Mouse (Mus musculus): ENCODE measurements around the gene Gba. TPM values are rescaled to one million over a fixed set of nuclear protein-coding genes. Genes with fewer than 3 reads are reported as not detected.
"Not testable (repeated sequence)": the region's sequence is repeated elsewhere in the genome, so short reads cannot be mapped to it uniquely, and the experiment has no call there.

Gba gene
- polyA plus RNA-seq, 1 experiment from 2014 or later, result 33.2 TPM

DNA sequence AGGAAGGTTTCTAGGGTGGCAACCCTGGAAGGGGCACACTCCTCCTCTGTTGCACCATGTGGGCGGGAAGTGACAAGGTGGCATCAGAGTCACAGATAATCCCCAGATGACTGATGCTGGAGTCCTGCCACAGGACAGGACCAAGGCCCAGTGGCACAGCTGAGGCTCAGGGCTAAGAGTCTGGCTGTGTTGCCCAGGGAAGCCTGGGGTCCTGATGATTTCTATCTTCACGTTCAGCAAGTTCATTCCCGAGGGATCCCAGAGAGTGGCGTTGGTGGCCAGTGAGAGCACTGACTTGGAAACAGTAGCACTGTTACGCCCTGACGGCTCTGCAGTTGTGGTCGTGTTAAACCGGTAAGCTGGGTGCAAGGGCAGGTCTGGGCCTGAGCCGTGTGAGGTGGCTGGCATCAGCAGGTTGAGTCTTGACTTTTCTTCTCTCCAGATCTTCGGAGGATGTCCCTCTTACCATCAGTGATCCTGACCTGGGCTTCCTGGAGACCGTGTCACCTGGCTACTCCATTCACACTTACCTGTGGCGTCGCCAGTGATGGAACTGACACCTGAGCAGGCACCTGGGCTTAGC, 5.4 kb downstream of the Gba start:
- H3K4me1 ChIP-seq (ENCODE audit: control insufficient read depth, insufficient read depth, low read length), result peaks cover 9% of the 10 kb centered on the region
- no peak overlapping the region for H3K27ac ChIP-seq (ENCODE audit: low read length)
- 85% methylated on average over 13 of the region's 13 CpGs for WGBS
- H3K4me2 ChIP-seq (ENCODE audit: low read depth, low read length), result no peak overlapping the region
- ATAC-seq (replicated peaks; ENCODE audit: extremely low read depth, insufficient read depth, low FRiP score), result no peak
- no peak overlapping the region for H3K9ac ChIP-seq (ENCODE audit: low read length)
- peaks cover 28% of the 10 kb centered on the region for H3K36me3 ChIP-seq (ENCODE audit: control insufficient read depth, insufficient read depth)
- H3K27me3 ChIP-seq (ENCODE audit: control insufficient read depth, insufficient read depth, low read length), result no peaks in the 10 kb centered on the region
- H3K4me3 ChIP-seq (ENCODE audit: low read length), result no peak overlapping the region
- no peaks in the 10 kb centered on the region for H3K9me3 ChIP-seq (replicated peaks; ENCODE audit: control insufficient read depth, low read length)

DNA sequence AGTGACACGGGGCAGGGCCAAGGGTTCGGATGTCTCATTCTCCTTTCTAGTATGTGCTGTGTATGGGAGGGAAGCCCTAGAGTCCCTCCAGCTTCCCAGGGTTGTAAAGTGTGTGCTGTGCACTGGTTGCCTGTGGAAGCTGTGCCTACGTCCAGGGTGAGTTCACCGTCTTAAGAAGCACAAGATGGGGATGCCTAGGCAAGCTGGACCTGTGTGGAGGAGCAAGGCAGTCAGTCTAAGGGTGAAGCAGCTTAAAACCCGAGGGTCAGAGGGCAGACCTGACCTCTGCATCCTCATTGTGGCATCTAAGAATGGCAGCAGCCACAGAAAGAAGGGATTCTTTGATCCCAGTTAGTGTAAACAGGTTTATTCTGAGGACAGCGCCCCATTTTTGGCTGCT, 6.0 kb downstream of the Gba start:
- H3K9me3 ChIP-seq (replicated peaks; ENCODE audit: control insufficient read depth, low read length), result no peaks in the 10 kb centered on the region
- H3K27me3 ChIP-seq (ENCODE audit: control insufficient read depth, insufficient read depth, low read length), result no peaks in the 10 kb centered on the region
- H3K9ac ChIP-seq (ENCODE audit: low read length), result no peak overlapping the region
- WGBS, result 80% methylated on average over 6 of the region's 6 CpGs
- H3K4me1 ChIP-seq (ENCODE audit: control insufficient read depth, insufficient read depth, low read length), result peaks cover 6% of the 10 kb centered on the region
- H3K27ac ChIP-seq (ENCODE audit: low read length), result no peak overlapping the region
- H3K4me3 ChIP-seq (ENCODE audit: low read length), result no peak overlapping the region
- no peak overlapping the region for H3K4me2 ChIP-seq (ENCODE audit: low read depth, low read length)
- H3K36me3 ChIP-seq (ENCODE audit: control insufficient read depth, insufficient read depth), result peaks cover 28% of the 10 kb centered on the region
- no peak for ATAC-seq (replicated peaks; ENCODE audit: extremely low read depth, insufficient read depth, low FRiP score)

DNA sequence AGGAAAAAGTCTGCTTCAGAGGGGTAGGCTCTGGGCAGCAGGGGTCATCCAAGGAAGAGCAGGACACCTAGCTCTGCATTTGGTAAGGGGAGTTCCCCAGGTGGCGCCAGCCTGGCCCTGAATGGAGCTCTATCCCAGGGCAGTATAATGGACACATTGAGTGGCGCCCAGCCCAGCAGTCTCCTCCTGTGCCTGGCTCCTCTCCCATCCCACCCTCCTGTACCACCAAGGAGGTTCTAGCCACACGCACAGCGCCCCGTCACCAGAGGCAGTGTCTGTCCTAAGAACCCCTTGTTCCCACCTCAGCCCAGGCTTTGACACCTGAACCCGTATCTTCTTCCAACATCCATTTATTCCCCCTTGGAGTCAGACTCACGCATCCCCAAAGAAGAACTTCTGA, 7.0 kb downstream of the Gba start:
- WGBS, result 94% methylated on average over 7 of the region's 7 CpGs
- H3K4me3 ChIP-seq (ENCODE audit: low read length), result no peak overlapping the region
- H3K9me3 ChIP-seq (replicated peaks; ENCODE audit: control insufficient read depth, low read length), result no peaks in the 10 kb centered on the region
- ATAC-seq (replicated peaks; ENCODE audit: extremely low read depth, insufficient read depth, low FRiP score), result no peak
- peaks cover 10% of the 10 kb centered on the region for H3K4me1 ChIP-seq (ENCODE audit: control insufficient read depth, insufficient read depth, low read length)
- no peaks in the 10 kb centered on the region for H3K27me3 ChIP-seq (ENCODE audit: control insufficient read depth, insufficient read depth, low read length)
- peaks cover 28% of the 10 kb centered on the region for H3K36me3 ChIP-seq (ENCODE audit: control insufficient read depth, insufficient read depth)
- H3K9ac ChIP-seq (ENCODE audit: low read length), result no peak overlapping the region
- H3K4me2 ChIP-seq (ENCODE audit: low read depth, low read length), result no peak overlapping the region
- H3K27ac ChIP-seq (ENCODE audit: low read length), result no peak overlapping the region

DNA sequence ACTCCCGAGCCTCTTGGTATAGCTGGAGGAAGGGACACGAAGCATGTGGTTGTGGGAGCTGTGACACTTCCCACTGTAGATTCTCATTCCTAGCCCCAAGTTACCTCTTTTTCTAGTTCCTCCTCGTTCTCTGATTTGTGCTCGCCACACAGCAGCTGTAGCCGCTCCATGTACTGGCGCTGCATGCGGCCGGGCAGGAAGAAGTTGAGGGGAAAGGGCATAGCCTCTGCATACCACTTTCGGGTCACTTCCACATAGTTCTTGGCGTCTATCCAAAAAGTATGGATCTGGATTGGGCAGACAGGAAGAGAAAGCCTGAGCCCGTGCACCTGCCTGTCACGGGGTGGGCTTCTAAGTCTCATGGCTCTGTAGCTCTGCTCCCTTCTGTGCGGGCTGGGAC, 7.4 kb downstream of the Gba start:
- Histone ChIP-seq H3K4me2 (ENCODE audit: low read depth, low read length) (no peak overlapping the region), H3K9ac (ENCODE audit: low read length) (no peak overlapping the region), H3K4me1 (ENCODE audit: control insufficient read depth, insufficient read depth, low read length) (peaks cover 13% of the 10 kb centered on the region), H3K27me3 (ENCODE audit: control insufficient read depth, insufficient read depth, low read length) (no peaks in the 10 kb centered on the region), H3K27ac (ENCODE audit: low read length) (no peak overlapping the region), H3K9me3 (replicated peaks; ENCODE audit: control insufficient read depth, low read length) (no peaks in the 10 kb centered on the region), H3K4me3 (ENCODE audit: low read length) (no peak overlapping the region), H3K36me3 (ENCODE audit: control insufficient read depth, insufficient read depth) (peaks cover 28% of the 10 kb centered on the region)
- ATAC-seq (replicated peaks; ENCODE audit: extremely low read depth, insufficient read depth, low FRiP score), result no peak
- WGBS, result 67% methylated on average over 13 of the region's 13 CpGs

DNA sequence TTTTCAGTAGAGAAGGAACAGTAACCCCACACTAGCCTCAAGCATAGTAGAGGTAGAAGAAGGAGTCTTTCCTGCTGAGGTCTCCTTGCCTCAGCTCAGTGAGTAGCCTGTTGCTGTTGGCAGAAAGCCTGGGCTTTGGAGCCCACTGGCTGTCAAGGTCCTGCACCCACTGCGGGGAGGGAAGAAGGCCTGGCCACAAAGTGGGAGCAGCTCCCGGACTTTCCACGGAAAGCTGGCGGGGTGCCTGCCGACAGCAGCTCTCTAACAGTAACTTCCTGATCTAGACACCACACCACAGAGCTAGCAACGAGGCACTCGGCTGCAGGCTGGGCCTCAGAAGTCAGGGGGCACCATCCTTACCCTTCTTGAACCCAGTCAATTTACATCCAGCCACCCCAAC, 8.0 kb downstream of the Gba start:
- H3K4me3 ChIP-seq (ENCODE audit: low read length), result no peak overlapping the region

DNA sequence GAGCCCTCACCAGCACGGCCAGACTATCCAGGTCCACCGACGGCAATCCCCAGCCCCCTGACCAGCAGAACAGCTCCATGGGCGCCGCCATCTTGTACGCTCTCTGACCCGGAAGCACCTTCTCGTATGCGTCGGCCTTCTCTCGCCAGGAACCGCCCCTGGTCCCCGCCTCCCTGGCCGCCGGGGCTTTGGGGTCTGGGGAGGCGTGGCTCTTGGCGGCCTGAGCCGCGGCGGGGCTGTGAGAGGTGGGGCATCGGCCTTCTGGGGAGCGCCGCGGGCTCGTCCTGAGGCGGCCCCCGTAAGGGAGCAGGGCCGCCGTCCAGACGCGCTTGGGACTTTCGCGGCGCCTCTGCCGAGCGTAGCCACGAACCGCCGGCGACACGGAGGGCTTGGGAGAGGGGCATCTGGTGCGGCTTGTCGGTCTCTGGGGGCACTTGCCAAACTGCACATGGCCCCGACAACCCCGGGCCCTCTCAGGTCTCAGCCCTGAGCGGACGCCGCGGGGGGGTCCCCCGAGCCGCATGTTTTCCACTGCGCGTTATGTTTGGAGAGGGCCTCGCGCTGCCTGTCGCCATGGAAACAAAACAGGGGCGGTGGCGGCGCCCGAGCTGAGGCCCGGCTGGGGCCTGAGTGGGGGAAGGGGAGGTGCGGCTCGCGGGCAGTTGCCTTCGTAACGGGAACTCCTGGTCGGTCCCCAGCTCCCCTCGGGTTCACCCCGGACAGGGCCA, 11.2 kb downstream of the Gba start:
- Histone ChIP-seq H3K36me3 (ENCODE audit: control insufficient read depth, insufficient read depth) (peaks cover 10% of the 10 kb centered on the region), H3K27ac (ENCODE audit: low read length) (peak overlapping the region; percentile 96), H3K4me3 (ENCODE audit: low read length) (peak overlapping the region; percentile 94), H3K4me1 (ENCODE audit: control insufficient read depth, insufficient read depth, low read length) (peaks cover 19% of the 10 kb centered on the region), H3K27me3 (ENCODE audit: control insufficient read depth, insufficient read depth, low read length) (no peaks in the 10 kb centered on the region), H3K9ac (ENCODE audit: low read length) (peak overlapping the region; percentile 87), H3K9me3 (replicated peaks; ENCODE audit: control insufficient read depth, low read length) (no peaks in the 10 kb centered on the region), H3K4me2 (ENCODE audit: low read depth, low read length) (peak overlapping the region; percentile 90)
- peak; percentile 93 for ATAC-seq (replicated peaks; ENCODE audit: extremely low read depth, insufficient read depth, low FRiP score)
- whole genome bisulfite sequencing, result under 1% methylated on average over 68 of the region's 69 CpGs

More for the DNA sequence above, 8.0 kb downstream of the Gba start:
- no peaks in the 10 kb centered on the region for H3K27me3 ChIP-seq (ENCODE audit: control insufficient read depth, insufficient read depth, low read length)
- ATAC-seq (replicated peaks; ENCODE audit: extremely low read depth, insufficient read depth, low FRiP score), result no peak
- no peak overlapping the region for H3K4me2 ChIP-seq (ENCODE audit: low read depth, low read length)
- 61% methylated on average over 7 of the region's 7 CpGs for WGBS
- no peak overlapping the region for H3K27ac ChIP-seq (ENCODE audit: low read length)
- peaks cover 28% of the 10 kb centered on the region for H3K36me3 ChIP-seq (ENCODE audit: control insufficient read depth, insufficient read depth)
- no peak overlapping the region for H3K9ac ChIP-seq (ENCODE audit: low read length)
- H3K4me1 ChIP-seq (ENCODE audit: control insufficient read depth, insufficient read depth, low read length), result peaks cover 19% of the 10 kb centered on the region
- H3K9me3 ChIP-seq (replicated peaks; ENCODE audit: control insufficient read depth, low read length), result no peaks in the 10 kb centered on the region

DNA sequence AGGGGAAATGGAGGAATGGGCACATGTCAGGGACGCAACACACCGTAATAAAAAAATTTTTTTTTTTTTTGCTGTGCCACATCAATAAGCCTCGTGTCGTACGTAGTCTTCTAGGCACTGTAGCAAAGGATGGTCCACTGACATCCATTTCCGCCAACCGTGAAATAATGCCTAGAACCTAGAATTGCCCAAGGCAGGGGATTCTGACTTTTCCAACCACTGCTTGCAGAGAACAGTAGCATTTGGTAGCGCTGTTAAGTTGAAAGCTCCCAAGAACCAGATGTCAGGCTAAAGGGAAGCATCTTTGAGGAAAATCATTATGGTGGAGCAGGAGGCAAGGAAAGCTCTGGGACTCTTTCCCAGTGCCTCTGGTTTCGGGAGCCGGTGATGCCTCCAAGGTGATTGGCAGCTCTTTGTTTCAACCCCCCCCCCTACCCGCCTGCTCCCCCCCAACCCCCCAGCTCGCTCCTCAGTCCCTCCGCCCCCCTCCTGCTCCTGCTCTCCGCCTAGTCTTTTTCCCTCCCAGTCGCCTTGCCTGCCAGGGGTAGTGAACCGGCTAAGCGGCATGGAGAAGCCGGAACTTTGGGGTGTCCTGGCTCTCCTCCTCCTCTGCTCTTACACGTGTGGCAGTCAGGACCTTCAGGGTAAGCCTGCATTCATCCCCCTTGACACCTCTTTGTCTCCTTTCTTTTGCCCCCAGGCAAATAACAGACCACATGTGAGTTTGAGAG, 12.1 kb downstream of the Gba start, which contains the start of gene Thbs3:
Gene Thbs3 (plus strand): TSS at position 500 of the 731 bp plus-strand sequence.
- 5% methylated on average over 19 of the region's 19 CpGs for WGBS

DNA sequence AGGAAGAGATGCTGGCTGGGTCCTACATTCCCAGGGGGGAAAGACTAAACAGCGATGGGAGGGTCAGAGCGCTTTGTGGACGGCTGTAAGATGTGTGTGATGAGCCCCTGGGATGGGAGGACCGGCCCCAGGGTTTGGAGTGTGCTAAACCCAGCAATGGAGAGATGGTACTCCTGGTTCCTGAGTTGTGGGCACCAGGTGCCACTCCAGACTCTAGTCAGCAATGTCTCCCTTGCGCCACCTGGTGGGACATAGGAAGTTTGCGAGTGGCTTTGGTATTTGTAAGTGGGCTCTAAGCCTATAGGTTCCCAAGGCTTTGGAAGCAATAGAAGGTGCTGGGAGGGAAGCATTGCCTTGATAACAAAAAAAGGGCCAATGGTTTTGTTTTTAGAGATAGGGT, 13.1 kb downstream of the Gba start:
- Histone ChIP-seq H3K9me3 (replicated peaks; ENCODE audit: control insufficient read depth, low read length) (no peaks in the 10 kb centered on the region), H3K4me2 (ENCODE audit: low read depth, low read length) (peak overlapping the region; percentile 90), H3K27ac (ENCODE audit: low read length) (no peak overlapping the region), H3K4me3 (ENCODE audit: low read length) (peak overlapping the region; percentile 39), H3K4me1 (ENCODE audit: control insufficient read depth, insufficient read depth, low read length) (peaks cover 19% of the 10 kb centered on the region), H3K9ac (ENCODE audit: low read length) (no peak overlapping the region), H3K36me3 (ENCODE audit: control insufficient read depth, insufficient read depth) (no peaks in the 10 kb centered on the region), H3K27me3 (ENCODE audit: control insufficient read depth, insufficient read depth, low read length) (no peaks in the 10 kb centered on the region)
- ATAC-seq (replicated peaks; ENCODE audit: extremely low read depth, insufficient read depth, low FRiP score), result no peak
- under 1% methylated on average over 6 of the region's 6 CpGs for WGBS

More for the DNA sequence above, 12.1 kb downstream of the Gba start, which contains the start of gene Thbs3:
- peak within 1 kb of the TSS; percentile 90 for H3K4me2 ChIP-seq (ENCODE audit: low read depth, low read length)
- no peak for ATAC-seq (replicated peaks; ENCODE audit: extremely low read depth, insufficient read depth, low FRiP score)
- peak within 1 kb of the TSS; percentile 94 for H3K4me3 ChIP-seq (ENCODE audit: low read length)
- H3K27me3 ChIP-seq (ENCODE audit: control insufficient read depth, insufficient read depth, low read length), result no peaks in the 10 kb centered on the region
- peaks cover 19% of the 10 kb centered on the region for H3K4me1 ChIP-seq (ENCODE audit: control insufficient read depth, insufficient read depth, low read length)
- peak within 1 kb of the TSS; percentile 96 for H3K27ac ChIP-seq (ENCODE audit: low read length)
- H3K9me3 ChIP-seq (replicated peaks; ENCODE audit: control insufficient read depth, low read length), result no peaks in the 10 kb centered on the region
- H3K9ac ChIP-seq (ENCODE audit: low read length), result peak within 1 kb of the TSS; percentile 87
- H3K36me3 ChIP-seq (ENCODE audit: control insufficient read depth, insufficient read depth), result 0 out of 2 replicates have a peak, but pooled peaks cover 4% of the 10 kb centered on the region

DNA sequence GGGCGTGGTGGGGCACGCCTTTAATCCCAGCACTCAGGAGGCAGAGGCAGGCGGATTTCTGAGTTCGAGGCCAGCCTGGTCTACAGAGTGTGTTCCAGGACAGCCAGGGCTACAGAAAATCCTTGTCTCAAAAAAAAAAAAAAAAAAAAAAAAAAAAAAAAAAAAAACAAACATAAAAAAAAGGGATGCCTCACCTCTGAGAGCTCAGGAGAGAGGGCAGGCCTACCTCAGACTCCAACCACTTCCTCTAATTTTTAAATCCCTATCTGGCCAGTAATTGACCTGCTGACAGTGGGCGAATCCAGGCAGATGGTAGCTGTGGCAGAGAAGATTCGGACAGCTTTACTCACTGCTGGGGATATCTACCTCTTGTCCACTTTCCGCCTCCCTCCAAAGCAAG, 13.7 kb downstream of the Gba start:
- H3K9me3 ChIP-seq (replicated peaks; ENCODE audit: control insufficient read depth, low read length); H3K27ac ChIP-seq (ENCODE audit: low read length); H3K9ac ChIP-seq (ENCODE audit: low read length); ATAC-seq (replicated peaks; ENCODE audit: extremely low read depth, insufficient read depth, low FRiP score); H3K36me3 ChIP-seq (ENCODE audit: control insufficient read depth, insufficient read depth); H3K27me3 ChIP-seq (ENCODE audit: control insufficient read depth, insufficient read depth, low read length); H3K4me2 ChIP-seq (ENCODE audit: low read depth, low read length); H3K4me3 ChIP-seq (ENCODE audit: low read length): not testable (repeated sequence)
- peaks cover 19% of the 10 kb centered on the region for H3K4me1 ChIP-seq (ENCODE audit: control insufficient read depth, insufficient read depth, low read length)
- 68% methylated on average over 7 of the region's 7 CpGs for WGBS

Data from heart, embryonic 16.5 days (tissue).